ENCODE assay signal across 6 mouse cellular contexts in genomic region chr17:74138517-74138916, GRCm38 (mm10).
A peak's percentile ranks its signal among the peaks of the same experiment; 100 is the strongest.
DNase-seq lines count a peak whose midpoint lies in the region; TF ChIP-seq lines count a peak whose summit lies in the region.
"Not testable (repeated sequence)": the region's sequence is repeated elsewhere in the genome, so short reads cannot be mapped to it uniquely, and the experiment has no call there.

No protein-coding gene starts in this region.

- H3K27ac ChIP-seq in ES-Bruce4 (ENCODE audit: insufficient read depth, low read length) = peak overlapping the region; percentile 70
- peak overlapping the region; percentile 81; the same call in 1 of the 2 replicates for H3K27ac ChIP-seq in ES-E14 (ENCODE audit: insufficient read depth, low read depth, low read length, poor library complexity, severe bottlenecking)

- in situ Hi-C loops in ES-E14 (cut with MboI; ENCODE audit: low sequenced_read_pairs in 2 of 2, unreplicated experiment in 2 of 2) = not testable (repeated sequence)

- DNase-seq in ES-CJ7 (ENCODE audit: low read depth, low spot score) (peak; percentile 40), R1 (ENCODE audit: low read depth, low spot score) (peak; percentile 94), ZHBTc4 (ENCODE audit: low read depth, low spot score) (peak; percentile 61)
- DNase-seq in ES-E14 (ENCODE audit: low read depth, low spot score) = not testable (repeated sequence)

- H3K4me3 ChIP-seq in E14TG2a.4 (replicated peaks; ENCODE audit: low read length); ES-Bruce4 (ENCODE audit: low read depth, low read length); ES-E14 (ENCODE audit: insufficient read depth in 1 of 2, low read depth in 1 of 2, low read length in 2 of 2, poor library complexity in 1 of 2, severe bottlenecking in 1 of 2): not testable (repeated sequence)

- 0 out of 2 replicates have a peak, but pooled peaks have one; percentile 4 for TF ChIP-seq CTCF in E14TG2a.4 (conservative IDR thresholded peaks at IDR 0.05; ENCODE audit: low read length)
- not testable (repeated sequence) for TF ChIP-seq CTCF in ES-Bruce4 (IDR thresholded peaks at IDR 0.05; ENCODE audit: low read depth, low read length)

- not testable (repeated sequence) for H3K27me3 ChIP-seq in E14TG2a.4 (ENCODE audit: insufficient read depth, low read length); ES-Bruce4 (ENCODE audit: control insufficient read depth, insufficient read depth, low read length, poor library complexity, severe bottlenecking)

- H3K36me3 ChIP-seq in E14TG2a.4 (ENCODE audit: insufficient read depth, low read length); ES-Bruce4 (ENCODE audit: control insufficient read depth, insufficient read depth, low read length, poor library complexity, severe bottlenecking); ES-E14 (ENCODE audit: control insufficient read depth, insufficient read depth, low read length, poor library complexity, severe bottlenecking): not testable (repeated sequence)

- not testable (repeated sequence) for TF ChIP-seq POLR2A in ES-Bruce4 (IDR thresholded peaks at IDR 0.05; ENCODE audit: insufficient read depth, low read length)

- H3K4me1 ChIP-seq in E14TG2a.4 (replicated peaks; ENCODE audit: low read depth, low read length) = peaks cover 11% of the 10 kb centered on the region
- H3K4me1 ChIP-seq in ES-Bruce4 (ENCODE audit: control insufficient read depth, insufficient read depth, low read length); ES-E14 (ENCODE audit: control insufficient read depth in 2 of 2, insufficient read depth in 2 of 2, low read length in 2 of 2, poor library complexity in 1 of 2): not testable (repeated sequence)

- not testable (repeated sequence) for TF ChIP-seq EP300 in ES-Bruce4 (IDR thresholded peaks at IDR 0.05; ENCODE audit: insufficient read depth, low read depth, low read length)

- not testable (repeated sequence) for H3K9ac ChIP-seq in ES-Bruce4 (ENCODE audit: low read depth, poor library complexity, severe bottlenecking); ES-E14 (ENCODE audit: insufficient read depth, low read depth, low read length, poor library complexity, severe bottlenecking)

- H3K9me3 ChIP-seq in E14TG2a.4 (ENCODE audit: low read length) (peaks cover 19% of the 10 kb centered on the region), ES-Bruce4 (replicated peaks; ENCODE audit: control insufficient read depth, insufficient read depth, low read length, poor library complexity, severe bottlenecking) (peaks cover 15% of the 10 kb centered on the region)
- not testable (repeated sequence) for H3K9me3 ChIP-seq in ES-E14 (ENCODE audit: control insufficient read depth, insufficient read depth, low read depth, low read length)
